Mouse (Mus musculus): Measurements from ENCODE around the gene Kansl1.

GRCm38 (mm10) chr11:104461551-104461950 is 7.1 kb downstream of the Kansl1 start:
- TF ChIP-seq ZC3H11A (IDR thresholded peaks at IDR 0.05; ENCODE audit: borderline replicate concordance, low read depth, low read length) (no peak), MAFK (IDR thresholded peaks at IDR 0.05; ENCODE audit: insufficient read depth, low read depth, low read length) (no peak), HCFC1 (IDR thresholded peaks at IDR 0.05; ENCODE audit: borderline replicate concordance, insufficient read depth, low read length) (no peak)
